Mouse (Mus musculus): Measurements from ENCODE around the gene Wdr46.
"Not testable (repeated sequence)": the region's sequence is repeated elsewhere in the genome, so short reads cannot be mapped to it uniquely, and the experiment has no call there.

Gene Wdr46

GRCm38 (mm10) chr17:33980181-33981035, 39.9 kb downstream of the Wdr46 start:
- peak; percentile 42 for DNase-seq (ENCODE audit: low read depth)

- DNase-seq (ENCODE audit: low read depth): peak; percentile 92
Observed at GRCm38 (mm10) chr17:33981192-33981909, 40.9 kb downstream of the Wdr46 start.

GRCm38 (mm10) chr17:33982136-33982535, 41.7 kb downstream of the Wdr46 start:
- peak; percentile 42 for DNase-seq (ENCODE audit: low read depth)

GRCm38 (mm10) chr17:33991788-33992664, 51.6 kb downstream of the Wdr46 start:
- peak; percentile 88 for DNase-seq (ENCODE audit: low read depth)

GRCm38 (mm10) chr17:33994959-33995358, 54.5 kb downstream of the Wdr46 start:
- DNase-seq (ENCODE audit: low read depth): no peak

- no peak for DNase-seq (ENCODE audit: low read depth)
Observed at GRCm38 (mm10) chr17:33995651-33996050, 55.2 kb downstream of the Wdr46 start.

- not testable (repeated sequence) for DNase-seq (ENCODE audit: low read depth)
Observed at GRCm38 (mm10) chr17:33997025-33997424, 56.6 kb downstream of the Wdr46 start.

GRCm38 (mm10) chr17:33998697-33999096, 58.2 kb downstream of the Wdr46 start:
- not testable (repeated sequence) for DNase-seq (ENCODE audit: low read depth)

Data from 416B (cell line).